Mouse (Mus musculus): ENCODE results near the gene Crocc2. TPM values are rescaled to one million over a fixed set of nuclear protein-coding genes. Genes with fewer than 3 reads are reported as not detected.

Crocc2 gene
- polyA plus RNA-seq, 1 experiment from 2014 or later: 0.11 TPM

DNA sequence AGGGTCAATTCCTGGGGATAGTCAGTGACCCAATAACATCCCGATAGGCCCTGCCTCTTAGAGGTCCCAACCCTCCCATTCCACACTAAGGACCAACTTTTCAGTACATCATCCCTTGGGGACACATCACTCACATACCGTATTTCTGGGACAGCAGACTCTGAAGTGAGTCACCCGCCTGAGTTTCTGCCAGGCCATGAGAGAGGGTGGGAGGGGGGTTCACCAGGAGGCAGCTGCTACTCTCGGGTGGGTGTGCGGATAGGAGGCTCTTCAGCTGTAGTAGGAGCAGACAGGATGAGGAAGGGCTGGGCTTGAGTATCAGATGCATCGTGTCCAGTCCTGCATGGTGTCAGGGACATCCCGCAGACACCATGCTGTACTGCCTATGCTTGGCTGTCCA is 28.8 kb upstream of the Crocc2 start:
- Histone ChIP-seq H3K27ac (ENCODE audit: poor library complexity, severe bottlenecking) (no peak overlapping the region), H3K36me3 (no peaks in the 10 kb centered on the region), H3K4me2 (no peak overlapping the region), H3K9me3 (replicated peaks) (no peaks in the 10 kb centered on the region), H3K27me3 (replicated peaks) (peaks cover 58% of the 10 kb centered on the region), H3K9ac (no peak overlapping the region), H3K4me1 (replicated peaks) (peaks cover 28% of the 10 kb centered on the region), H3K4me3 (no peak overlapping the region)
- WGBS: 60% methylated on average over 7 of the region's 7 CpGs
- no peak for ATAC-seq (ENCODE audit: insufficient number of reproducible peaks, low FRiP score)

DNA sequence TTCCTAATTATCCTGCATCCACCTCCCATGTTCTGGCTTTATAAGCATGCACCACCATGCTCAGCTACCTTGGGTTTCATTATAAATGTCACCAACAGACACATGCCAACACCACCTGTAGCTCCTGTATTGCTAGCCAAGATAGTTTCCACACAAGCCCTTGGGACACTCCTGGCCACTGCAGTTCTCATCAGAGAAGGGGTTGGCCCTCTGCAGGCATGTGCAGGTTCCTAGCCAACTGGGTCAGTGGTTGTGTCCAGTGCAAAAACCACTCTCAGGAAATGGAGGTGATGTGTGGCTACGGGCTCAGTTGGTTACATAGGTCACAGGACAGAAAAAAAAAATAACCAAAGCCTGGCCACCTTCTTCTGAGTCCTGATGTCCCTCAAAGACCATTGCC is 25.7 kb upstream of the Crocc2 start:
- Histone ChIP-seq H3K27ac (ENCODE audit: poor library complexity, severe bottlenecking) (no peak overlapping the region), H3K36me3 (no peaks in the 10 kb centered on the region), H3K4me2 (no peak overlapping the region), H3K27me3 (replicated peaks) (peaks cover 51% of the 10 kb centered on the region), H3K9me3 (replicated peaks) (no peaks in the 10 kb centered on the region), H3K9ac (no peak overlapping the region), H3K4me3 (no peak overlapping the region), H3K4me1 (replicated peaks) (peaks cover 21% of the 10 kb centered on the region)
- WGBS: 86% methylated on average over 1 of the region's 1 CpGs
- no peak for ATAC-seq (ENCODE audit: insufficient number of reproducible peaks, low FRiP score)

DNA sequence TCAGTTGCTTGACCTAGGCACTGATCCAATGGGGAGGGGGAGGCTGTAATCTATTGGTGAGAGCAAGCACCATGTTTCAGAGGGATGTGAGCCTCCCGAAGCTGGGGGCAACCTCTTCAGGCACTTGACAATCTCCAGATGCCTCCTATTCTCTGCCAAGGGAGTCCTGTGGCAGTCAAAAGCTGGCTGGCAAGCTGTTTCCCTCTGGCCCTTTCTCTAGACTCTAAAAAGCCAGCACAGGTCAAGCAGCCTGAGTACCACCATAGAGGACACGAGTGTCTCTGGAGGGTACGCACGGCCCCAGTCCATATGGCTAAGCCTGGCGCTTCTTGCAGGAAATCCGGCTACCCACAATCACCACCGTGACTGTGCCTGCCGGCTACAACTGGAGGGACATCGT is 24.3 kb upstream of the Crocc2 start:
- Histone ChIP-seq H3K4me2 (no peak overlapping the region), H3K9ac (no peak overlapping the region), H3K27ac (ENCODE audit: poor library complexity, severe bottlenecking) (no peak overlapping the region), H3K9me3 (replicated peaks) (no peaks in the 10 kb centered on the region), H3K27me3 (replicated peaks) (peaks cover 53% of the 10 kb centered on the region), H3K4me3 (no peak overlapping the region), H3K36me3 (no peaks in the 10 kb centered on the region), H3K4me1 (replicated peaks) (peaks cover 13% of the 10 kb centered on the region)
- WGBS: 67% methylated on average over 9 of the region's 9 CpGs
- ATAC-seq (ENCODE audit: insufficient number of reproducible peaks, low FRiP score): no peak

DNA sequence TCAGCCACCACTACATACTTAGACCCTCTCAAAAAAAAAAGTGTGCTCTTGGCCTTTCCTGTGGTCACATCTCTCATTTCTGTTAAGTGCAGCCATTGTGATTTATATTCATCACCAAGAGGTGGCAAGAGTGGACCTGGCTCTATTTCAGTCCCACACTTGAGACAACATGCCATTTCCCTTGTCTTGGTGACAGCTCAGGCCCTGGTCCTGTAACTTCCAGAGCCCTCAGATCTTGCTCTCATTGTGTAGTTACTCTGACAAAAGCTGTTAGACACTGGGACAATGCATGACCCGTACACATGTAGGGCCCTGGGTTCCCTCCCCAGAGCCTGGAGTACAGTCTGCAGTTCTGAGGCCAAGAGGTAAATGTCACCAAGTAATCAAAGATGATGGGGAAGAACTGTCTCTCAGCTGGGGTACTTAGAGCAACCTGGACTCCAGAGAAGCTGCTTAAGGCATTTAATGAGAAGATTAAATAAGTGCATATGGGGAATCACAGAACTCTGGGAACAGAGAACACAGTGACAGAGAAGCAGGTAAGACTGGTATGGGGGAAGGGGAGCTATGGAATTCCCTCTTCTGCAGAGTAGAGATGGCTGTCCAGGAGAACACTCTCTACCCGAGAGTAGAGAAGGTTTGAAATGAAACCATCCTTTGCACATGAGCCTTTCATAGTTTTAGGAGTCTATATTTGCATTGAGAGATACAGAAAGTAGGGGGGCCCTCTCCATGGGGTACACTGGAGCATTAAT is 17.4 kb upstream of the Crocc2 start:
- Histone ChIP-seq H3K9ac (no peak overlapping the region), H3K4me2 (no peak overlapping the region), H3K4me3 (no peak overlapping the region), H3K27me3 (replicated peaks) (peaks cover 57% of the 10 kb centered on the region), H3K4me1 (replicated peaks) (peaks cover 4% of the 10 kb centered on the region; the same call in 1 of the 2 replicates), H3K27ac (ENCODE audit: poor library complexity, severe bottlenecking) (no peak overlapping the region; the same call in 1 of the 2 replicates), H3K36me3 (no peaks in the 10 kb centered on the region), H3K9me3 (replicated peaks) (no peaks in the 10 kb centered on the region)
- no peak for ATAC-seq (ENCODE audit: insufficient number of reproducible peaks, low FRiP score)
- 45% methylated on average over 2 of the region's 2 CpGs for WGBS

DNA sequence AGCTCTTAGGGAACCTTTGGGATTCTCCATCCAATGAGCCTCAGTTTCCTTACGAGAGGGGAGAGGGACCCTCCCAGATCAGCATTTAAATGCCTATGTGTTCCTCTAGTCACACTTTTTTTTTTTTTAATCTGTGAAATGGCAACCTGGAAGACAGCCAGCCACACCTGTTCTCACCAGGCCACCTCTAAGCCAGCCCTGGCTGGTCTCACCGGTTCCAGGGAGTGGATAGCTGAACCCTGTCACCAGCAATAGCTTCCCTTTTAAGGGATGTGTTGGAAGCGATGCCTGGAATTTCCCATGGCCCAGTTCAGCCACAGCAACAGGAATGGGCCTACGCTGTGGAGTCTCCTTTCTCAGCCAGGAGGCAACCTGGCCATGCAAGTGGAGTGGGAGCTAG is 11.0 kb upstream of the Crocc2 start:
- no peak overlapping the region for H3K4me2 ChIP-seq
- no peak overlapping the region for H3K4me3 ChIP-seq
- H3K9ac ChIP-seq: no peak overlapping the region
- no peak overlapping the region for H3K27ac ChIP-seq (ENCODE audit: poor library complexity, severe bottlenecking)
- no peaks in the 10 kb centered on the region for H3K9me3 ChIP-seq (replicated peaks)
- no peaks in the 10 kb centered on the region for H3K36me3 ChIP-seq
- peaks cover 11% of the 10 kb centered on the region for H3K4me1 ChIP-seq (replicated peaks)
- WGBS: 62% methylated on average over 4 of the region's 4 CpGs
- no peak for ATAC-seq (ENCODE audit: insufficient number of reproducible peaks, low FRiP score)
- H3K27me3 ChIP-seq (replicated peaks): peaks cover 86% of the 10 kb centered on the region

DNA sequence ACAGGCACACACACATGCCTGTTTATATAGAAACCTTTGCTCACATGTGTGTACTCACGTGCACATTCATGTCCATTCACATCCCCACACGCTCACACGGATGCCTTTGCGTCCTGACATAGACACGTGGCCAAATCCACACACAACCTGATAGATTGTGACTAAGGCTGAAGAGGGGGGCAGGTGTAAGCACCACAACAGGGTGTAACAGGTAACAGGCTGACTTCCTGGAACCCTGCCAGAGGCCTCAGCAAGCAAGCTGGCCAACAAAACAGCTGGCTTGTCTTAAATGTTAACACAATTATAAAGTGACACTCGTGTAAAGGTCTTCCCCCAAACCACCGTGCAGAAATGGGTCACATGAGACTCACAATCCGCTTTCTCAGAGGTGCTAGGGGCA is 9.6 kb upstream of the Crocc2 start:
- no peak for ATAC-seq (ENCODE audit: insufficient number of reproducible peaks, low FRiP score)
- WGBS: 81% methylated on average over 8 of the region's 8 CpGs
- Histone ChIP-seq H3K36me3 (no peaks in the 10 kb centered on the region), H3K4me2 (no peak overlapping the region), H3K9ac (no peak overlapping the region), H3K27ac (ENCODE audit: poor library complexity, severe bottlenecking) (no peak overlapping the region), H3K4me1 (replicated peaks) (peaks cover 11% of the 10 kb centered on the region), H3K9me3 (replicated peaks) (no peaks in the 10 kb centered on the region), H3K4me3 (no peak overlapping the region), H3K27me3 (replicated peaks) (peaks cover 83% of the 10 kb centered on the region)

DNA sequence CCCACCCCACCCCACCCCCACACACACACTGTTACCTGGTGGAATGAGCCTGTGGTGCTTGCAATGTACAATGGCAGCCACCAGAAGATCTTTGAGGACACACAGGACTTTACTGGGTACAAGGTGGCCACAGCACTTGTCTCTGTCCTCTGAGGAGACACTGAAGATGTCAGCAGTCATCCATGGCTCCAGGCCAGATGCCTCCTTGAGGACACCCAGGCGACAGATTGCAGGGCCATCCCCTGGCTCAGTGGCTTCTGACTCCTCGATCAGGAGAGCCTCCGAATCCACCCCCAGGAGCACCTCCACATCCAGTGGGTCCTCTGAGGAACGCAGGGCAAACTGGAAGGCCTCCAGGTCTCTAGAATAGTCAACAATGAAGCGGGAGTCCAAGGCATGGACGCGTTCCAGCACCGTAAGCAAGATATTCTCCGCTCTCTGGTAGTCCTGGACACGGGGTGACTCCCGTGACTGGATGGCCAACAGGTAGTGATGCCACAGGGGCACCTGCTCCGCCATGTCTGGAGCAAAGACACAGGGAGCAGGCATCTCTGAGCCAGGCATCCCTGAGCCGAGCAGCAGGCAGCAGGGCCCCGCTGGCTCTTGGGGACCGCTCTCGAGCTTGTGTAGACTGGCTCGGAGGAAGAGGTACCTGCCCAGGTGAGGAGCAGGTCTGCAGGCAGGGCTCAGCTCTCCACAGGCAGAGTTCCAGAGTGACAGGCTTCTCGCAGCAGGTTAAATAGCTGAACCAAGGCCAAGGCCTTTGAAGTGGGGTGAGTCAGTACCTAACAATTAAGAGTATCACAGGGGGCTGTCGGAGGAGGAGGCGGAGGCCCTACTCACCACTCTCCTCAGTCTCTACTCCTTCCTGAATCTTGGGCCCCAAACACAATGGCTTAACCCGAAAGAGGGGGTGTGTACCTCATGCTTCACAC is 8.7 kb upstream of the Crocc2 start:
- Histone ChIP-seq H3K36me3 (no peaks in the 10 kb centered on the region), H3K27me3 (replicated peaks) (peaks cover 75% of the 10 kb centered on the region), H3K27ac (ENCODE audit: poor library complexity, severe bottlenecking) (no peak overlapping the region), H3K4me1 (replicated peaks) (peaks cover 11% of the 10 kb centered on the region), H3K4me2 (no peak overlapping the region), H3K9me3 (replicated peaks) (no peaks in the 10 kb centered on the region), H3K9ac (no peak overlapping the region), H3K4me3 (no peak overlapping the region)
- no peak; the same call in 1 of the 2 replicates for ATAC-seq (ENCODE audit: insufficient number of reproducible peaks, low FRiP score)
- 78% methylated on average over 21 of the region's 21 CpGs for WGBS

DNA sequence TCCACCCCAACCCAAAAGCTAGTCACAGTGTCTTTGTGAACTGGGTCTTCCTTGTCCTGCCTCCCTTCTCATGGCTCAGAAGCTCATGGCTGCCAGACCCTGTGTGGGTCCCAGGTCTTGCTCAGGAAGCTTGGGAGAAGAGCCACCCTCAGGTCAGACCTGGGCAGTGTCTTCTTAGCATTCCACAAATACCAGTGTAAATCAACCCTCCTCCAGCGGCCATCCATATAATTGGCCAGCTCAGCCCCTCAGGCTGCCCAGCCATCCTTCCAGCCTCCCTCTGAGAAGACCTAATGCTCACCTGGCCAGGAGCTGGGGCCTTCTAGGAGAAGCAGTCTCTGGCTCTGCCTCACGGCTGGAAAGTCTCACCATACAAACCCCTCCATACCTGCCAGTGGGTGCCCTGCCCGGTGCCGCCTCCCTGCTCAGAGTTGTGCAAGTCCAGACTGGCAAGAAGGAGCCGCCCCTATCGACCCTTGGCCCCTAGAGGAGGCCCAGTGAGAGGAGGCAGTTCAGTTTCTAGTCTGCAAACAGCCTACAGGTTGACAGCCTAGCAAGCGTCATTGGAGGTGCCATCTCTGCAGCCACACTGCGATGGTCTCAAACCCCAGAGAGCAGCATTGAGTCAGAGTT is 7.9 kb upstream of the Crocc2 start, which contains the start of gene 2310007B03Rik:
2310007B03Rik (minus strand) TSS at position 448 of the 633 bp plus-strand sequence.
- peaks cover 73% of the 10 kb centered on the region for H3K27me3 ChIP-seq (replicated peaks)

DNA sequence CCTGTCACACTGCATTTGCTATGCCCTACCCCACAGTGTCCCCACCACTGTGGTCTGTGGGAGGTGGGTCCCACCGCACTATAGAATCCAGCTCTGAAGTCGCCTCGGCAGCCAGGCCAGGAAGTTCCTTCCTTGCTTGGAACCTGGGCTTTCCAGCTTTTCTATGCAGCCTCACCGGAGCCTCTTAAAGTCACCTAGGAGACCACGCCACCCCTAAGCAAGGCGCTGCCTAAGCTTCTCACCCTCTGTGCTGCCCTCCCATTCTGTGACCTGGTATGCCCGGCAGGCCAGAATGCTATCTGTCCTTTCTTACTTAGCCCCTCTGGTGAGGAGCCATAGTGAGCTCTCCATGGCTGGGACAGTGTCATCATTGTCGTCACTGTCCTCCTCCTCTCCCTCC is 7.2 kb upstream of the Crocc2 start:
- H3K27ac ChIP-seq (ENCODE audit: poor library complexity, severe bottlenecking): no peak overlapping the region
- H3K4me3 ChIP-seq: no peak overlapping the region
- peaks cover 70% of the 10 kb centered on the region for H3K27me3 ChIP-seq (replicated peaks)
- H3K4me2 ChIP-seq: no peak overlapping the region
- ATAC-seq (ENCODE audit: insufficient number of reproducible peaks, low FRiP score): no peak
- no peaks in the 10 kb centered on the region for H3K9me3 ChIP-seq (replicated peaks)
- peaks cover 12% of the 10 kb centered on the region for H3K4me1 ChIP-seq (replicated peaks)
- no peaks in the 10 kb centered on the region for H3K36me3 ChIP-seq
- WGBS: 76% methylated on average over 8 of the region's 8 CpGs
- no peak overlapping the region for H3K9ac ChIP-seq

More for the DNA sequence above, 7.9 kb upstream of the Crocc2 start, which contains the start of gene 2310007B03Rik:
- Histone ChIP-seq H3K9ac (no peak within 1 kb of the TSS), H3K4me3 (no peak within 1 kb of the TSS), H3K9me3 (replicated peaks) (no peaks in the 10 kb centered on the region), H3K27ac (ENCODE audit: poor library complexity, severe bottlenecking) (no peak within 1 kb of the TSS), H3K36me3 (no peaks in the 10 kb centered on the region), H3K4me2 (no peak within 1 kb of the TSS), H3K4me1 (replicated peaks) (peaks cover 11% of the 10 kb centered on the region)
- 76% methylated on average over 8 of the region's 8 CpGs for WGBS
- ATAC-seq (ENCODE audit: insufficient number of reproducible peaks, low FRiP score): no peak

DNA sequence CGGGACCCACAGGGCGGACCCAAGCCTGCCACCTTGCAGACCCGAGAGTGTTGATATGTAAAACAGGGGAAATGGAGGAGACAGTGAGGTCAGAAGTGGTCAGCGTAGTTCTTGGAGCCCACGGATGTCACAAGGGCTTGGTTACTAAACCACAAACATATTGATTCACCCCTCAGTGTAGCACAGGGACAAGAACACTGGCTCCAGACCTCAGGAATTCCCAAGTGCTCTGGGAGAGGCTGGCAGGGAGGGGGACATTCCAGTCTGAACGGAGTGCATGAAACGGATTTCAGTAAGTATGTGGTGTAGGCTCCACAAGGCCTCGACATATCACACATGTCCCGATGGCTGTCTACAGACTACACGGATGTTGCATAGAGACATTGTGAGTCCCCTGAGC is 6.6 kb upstream of the Crocc2 start:
- H3K9me3 ChIP-seq (replicated peaks): no peaks in the 10 kb centered on the region
- no peaks in the 10 kb centered on the region for H3K36me3 ChIP-seq
- peaks cover 16% of the 10 kb centered on the region for H3K4me1 ChIP-seq (replicated peaks)
- ATAC-seq (ENCODE audit: insufficient number of reproducible peaks, low FRiP score): no peak
- H3K9ac ChIP-seq: no peak overlapping the region
- no peak overlapping the region for H3K4me2 ChIP-seq
- H3K27me3 ChIP-seq (replicated peaks): peaks cover 70% of the 10 kb centered on the region
- WGBS: 66% methylated on average over 10 of the region's 10 CpGs
- H3K27ac ChIP-seq (ENCODE audit: poor library complexity, severe bottlenecking): no peak overlapping the region
- H3K4me3 ChIP-seq: no peak overlapping the region

DNA sequence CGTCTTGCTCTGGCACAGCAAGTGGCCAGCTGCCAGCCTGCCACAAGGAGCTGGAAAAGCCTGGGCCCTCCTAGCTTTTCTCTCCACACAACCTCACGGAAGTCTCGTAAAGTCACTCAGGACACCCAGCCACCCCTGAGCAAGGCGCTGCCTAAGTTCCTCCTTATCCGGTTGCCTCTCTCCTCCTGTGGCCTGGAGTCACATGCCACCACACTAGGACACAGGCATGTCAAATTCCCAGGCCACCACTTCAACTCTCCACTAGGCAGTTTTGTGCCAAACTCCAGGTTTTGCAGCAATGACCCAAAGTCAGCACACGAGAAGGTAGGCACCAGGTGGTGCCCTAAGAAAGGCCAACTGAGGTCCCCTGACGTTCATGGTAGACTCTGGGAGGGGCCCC is 5.9 kb upstream of the Crocc2 start:
- 74% methylated on average over 7 of the region's 7 CpGs for WGBS
- H3K36me3 ChIP-seq: no peaks in the 10 kb centered on the region
- peaks cover 16% of the 10 kb centered on the region for H3K4me1 ChIP-seq (replicated peaks)
- H3K9me3 ChIP-seq (replicated peaks): no peaks in the 10 kb centered on the region
- no peak for ATAC-seq (ENCODE audit: insufficient number of reproducible peaks, low FRiP score)
- H3K4me3 ChIP-seq: no peak overlapping the region
- no peak overlapping the region for H3K4me2 ChIP-seq
- no peak overlapping the region for H3K9ac ChIP-seq
- H3K27ac ChIP-seq (ENCODE audit: poor library complexity, severe bottlenecking): no peak overlapping the region
- peaks cover 74% of the 10 kb centered on the region for H3K27me3 ChIP-seq (replicated peaks)

Measured in heart, embryonic 12.5 days (tissue).